Mouse (Mus musculus): ENCODE measurements around the gene Olfr120.
"Not testable (repeated sequence)": the region's sequence is repeated elsewhere in the genome, so short reads cannot be mapped to it uniquely, and the experiment has no call there.

The Olfr120 gene

DNA sequence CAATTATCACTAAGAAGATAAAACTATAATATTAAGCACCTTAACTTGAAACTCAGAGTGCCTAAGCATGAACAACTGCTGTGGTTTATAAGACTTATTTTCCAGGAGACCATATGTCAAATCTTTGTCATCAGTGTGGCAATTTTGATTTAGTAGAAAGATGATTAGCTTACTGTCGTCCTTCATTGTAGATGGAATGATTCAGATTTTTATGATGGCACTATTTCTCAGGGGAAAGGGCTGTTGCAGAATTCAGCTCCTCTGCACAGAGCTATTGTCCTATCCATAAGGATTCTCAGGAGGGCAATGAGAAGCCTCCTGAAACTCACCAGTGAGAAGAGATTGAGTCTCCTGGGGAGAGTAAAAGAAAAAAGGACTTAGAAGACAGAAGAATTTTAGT is at the start of gene Olfr120:
Gene Olfr120 (plus strand): TSS at position 301 of the 400 bp plus-strand sequence.
- in situ Hi-C loops (cut with MseI, MboI) = no loop called here

DNA sequence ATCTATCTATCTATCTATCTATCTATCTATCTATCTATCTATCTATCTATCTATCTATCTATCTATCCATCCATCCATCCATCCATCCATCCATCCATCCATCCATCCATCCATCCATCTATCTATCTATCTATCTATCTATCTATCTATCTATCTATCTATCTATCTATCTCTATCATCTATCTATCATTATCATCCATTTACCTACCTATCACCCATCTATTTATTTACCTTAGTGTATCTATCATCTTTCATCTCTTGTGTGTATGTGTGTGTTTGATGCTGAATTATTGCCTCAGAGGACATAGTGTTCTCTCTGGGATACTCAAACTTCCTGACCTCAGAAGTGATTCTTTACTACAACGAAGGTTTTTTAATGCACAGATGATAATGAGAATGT is 25.3 kb upstream of the Olfr120 start, which contains the start of gene Olfr119:
Gene Olfr119 (plus strand): TSS at position 301 of the 400 bp plus-strand sequence.
- in situ Hi-C loops (cut with MseI, MboI) = not testable (repeated sequence)

DNA sequence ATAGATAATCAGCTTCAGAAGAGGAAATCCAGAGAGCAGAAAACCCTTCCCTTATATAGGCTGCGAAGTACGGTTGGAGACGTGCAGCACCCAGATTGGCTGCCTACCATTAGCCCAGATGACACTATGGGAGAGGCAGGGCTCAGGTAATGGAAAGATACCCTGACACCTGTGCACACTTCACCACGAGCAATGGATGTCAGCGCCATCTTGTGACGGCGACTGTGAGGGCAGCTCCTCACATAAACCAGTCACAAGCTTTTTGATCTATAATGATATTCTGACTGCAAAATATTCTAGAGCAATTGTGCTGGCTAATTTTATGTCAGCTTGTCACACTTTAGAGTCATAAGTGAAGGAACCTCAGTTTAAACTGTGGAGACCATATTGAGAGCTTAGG is 16.5 kb downstream of the Olfr120 start:
- in situ Hi-C loops (cut with MseI, MboI) = no loop called here

DNA sequence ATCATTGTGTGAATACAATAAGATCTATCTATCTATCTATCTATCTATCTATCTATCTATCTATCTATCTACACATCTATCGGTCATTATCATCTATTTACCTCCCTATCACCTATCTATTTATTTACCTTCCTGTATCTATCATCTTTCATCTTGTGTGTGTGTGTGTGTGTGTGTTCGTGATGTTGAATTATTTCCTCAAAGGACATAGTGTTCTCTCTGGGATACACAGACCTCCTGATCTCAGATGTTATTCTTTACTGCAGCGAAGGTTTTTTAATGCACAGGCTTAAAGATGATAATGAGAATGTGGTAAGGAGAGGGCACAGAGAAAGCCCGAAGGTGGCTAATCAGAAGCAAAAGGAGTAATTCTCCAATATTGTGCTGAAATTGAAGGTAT is 46.7 kb downstream of the Olfr120 start, which contains the start of gene Olfr122:
Gene Olfr122 (plus strand): TSS at position 301 of the 400 bp plus-strand sequence.
- in situ Hi-C loops (cut with MseI, MboI) = no loop called here
